Mouse (Mus musculus) mouse embryonic stem cell (cell line): ENCODE measurements around the gene Myo18a.

Experiments
- in situ Hi-C, 2 experiments: fragments of 300-500 bp; cut with MboI; formaldehyde crosslinking; loops; 1 replicate in 1 of 2; 3 replicates in 1 of 2; pipeline ENCODE4 v1.14.3; 2019 to 2020; ENCODE audit warnings: low sequenced_read_pairs in 2 of 2, low pct_unique_long_range_greater_than_20kb in 1 of 2, mixed read lengths in 1 of 2; ENCODE audit not compliant: unreplicated experiment in 1 of 2

Gene Myo18a

GRCm38 (mm10) chr11:77901366-77901765, 138.3 kb downstream of the Myo18a start:
- in situ Hi-C loops: no loop called here

- in situ Hi-C loops: no loop called here
These were observed 138.8 kb downstream of the Myo18a start for GRCm38 (mm10) chr11:77901775-77902355.

GRCm38 (mm10) chr11:77903761-77904160, 140.7 kb downstream of the Myo18a start:
- in situ Hi-C loops: no loop called here

GRCm38 (mm10) chr11:77904707-77905106, 141.7 kb downstream of the Myo18a start:
- in situ Hi-C loops: no loop called here

- in situ Hi-C loops: no loop called here
These were observed 143.1 kb downstream of the Myo18a start for GRCm38 (mm10) chr11:77906097-77906687.

- in situ Hi-C loops: no loop called here
These were observed 143.7 kb downstream of the Myo18a start for GRCm38 (mm10) chr11:77906747-77907174.

- in situ Hi-C loops: no loop called here
These were observed 145.4 kb downstream of the Myo18a start for GRCm38 (mm10) chr11:77908468-77908867.

- in situ Hi-C loops: no loop called here
These were observed 146.3 kb downstream of the Myo18a start for GRCm38 (mm10) chr11:77909376-77909775.

- in situ Hi-C loops: no loop called here
These were observed 146.7 kb downstream of the Myo18a start for GRCm38 (mm10) chr11:77909776-77910175.

- in situ Hi-C loops: no loop called here
These were observed 150.5 kb downstream of the Myo18a start for GRCm38 (mm10) chr11:77913505-77913904.

GRCm38 (mm10) chr11:77914598-77915260, 151.7 kb downstream of the Myo18a start:
- in situ Hi-C loops: no loop called here
